Mouse (Mus musculus) gastrocnemius, postnatal 36 days (tissue): Measurements from ENCODE around the gene Gm49395. TPM values are rescaled to one million over a fixed set of nuclear protein-coding genes. Genes with fewer than 3 reads are reported as not detected.
A peak's percentile ranks its signal among the peaks of the same experiment; 100 is the strongest.

Experiments
- DNase-seq, 2 experiments: peaks; one replicate each; pipeline ENCODE4 v3.0.0; 2022
- intact Hi-C: fragments of 180-260 bp; cut with DNase I; formaldehyde crosslinking; loops from one replicate; pipeline ENCODE4 v1.15.1; 2025
- long read RNA-seq, 2 experiments: library from polyadenylated mRNA; stranded (forward); transcript quantifications; one replicate each; pipeline ENCODE4 v2.0.0; 2021
- total RNA-seq, 2 experiments: library from RNA; stranded (reverse); gene quantifications; 2 replicates each; pipeline ENCODE4 v1.2.3; 2021

Gene Gm49395
- total RNA-seq: 1 to 10 TPM; 1.0 to 3.8 TPM
- long read RNA-seq, experiment 1, partial matches to known transcripts: 0 of 2 reads
- long read RNA-seq, experiment 1, other reads (novel, unspliced or antisense): 1 of 2 reads
- long read RNA-seq, experiment 2, partial matches to known transcripts: 0 of 4 reads
- long read RNA-seq, experiment 2, other reads (novel, unspliced or antisense): 3 of 4 reads

GRCm38 (mm10) chr13:115101355-115102191 lies at the start of gene Gm49395, which contains the start of gene Itga1:
Gm49395 (minus strand) TSS chr13:115101921.
Itga1 (minus strand) TSS chr13:115101964.
- intact Hi-C loops: no loop called here

DNA sequence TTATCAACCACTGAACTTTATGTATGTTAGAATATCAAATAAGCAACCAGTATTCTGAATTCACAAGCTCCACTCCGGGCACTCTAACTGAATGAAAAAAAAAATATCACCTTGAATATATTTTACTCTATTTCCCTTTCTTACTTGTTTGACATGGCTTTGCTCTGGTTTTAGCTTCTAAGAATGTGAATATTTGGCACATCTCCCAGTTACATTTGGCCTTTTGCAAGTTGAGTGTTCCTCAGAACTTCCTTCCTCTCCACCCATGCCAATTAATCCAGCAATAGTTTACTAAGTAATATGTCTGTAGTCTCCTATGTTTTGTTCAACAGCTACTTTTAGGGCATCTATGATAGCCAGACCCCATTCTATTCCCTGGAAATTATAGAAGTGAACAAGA lies 48.9 kb upstream of the Gm49395 start:
- intact Hi-C loops: no loop called here
- no peak for DNase-seq

More at GRCm38 (mm10) chr13:115101355-115102191, at the start of gene Gm49395, which contains the start of gene Itga1:
- peak; percentile 69 to 79 for DNase-seq

DNA sequence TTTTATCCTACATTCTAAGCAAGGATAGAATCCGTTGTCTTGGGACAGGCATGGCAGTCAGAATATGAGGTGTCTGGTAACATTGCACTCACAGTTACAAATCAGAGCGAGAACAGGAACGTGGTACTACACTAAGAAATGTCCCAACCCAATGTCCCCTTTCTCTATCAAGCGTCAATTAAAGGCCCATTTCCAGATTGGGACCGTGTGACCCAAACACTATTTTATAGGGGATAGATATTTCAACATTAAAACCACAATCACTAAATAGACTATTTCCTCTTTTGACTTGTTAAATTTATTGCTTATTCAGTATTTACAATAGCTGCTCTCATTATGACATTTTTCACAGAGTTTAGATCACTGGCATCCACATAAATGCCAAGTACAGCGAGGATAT lies 48.1 kb upstream of the Gm49395 start:
- DNase-seq: no peak
- intact Hi-C loops: no loop called here

DNA sequence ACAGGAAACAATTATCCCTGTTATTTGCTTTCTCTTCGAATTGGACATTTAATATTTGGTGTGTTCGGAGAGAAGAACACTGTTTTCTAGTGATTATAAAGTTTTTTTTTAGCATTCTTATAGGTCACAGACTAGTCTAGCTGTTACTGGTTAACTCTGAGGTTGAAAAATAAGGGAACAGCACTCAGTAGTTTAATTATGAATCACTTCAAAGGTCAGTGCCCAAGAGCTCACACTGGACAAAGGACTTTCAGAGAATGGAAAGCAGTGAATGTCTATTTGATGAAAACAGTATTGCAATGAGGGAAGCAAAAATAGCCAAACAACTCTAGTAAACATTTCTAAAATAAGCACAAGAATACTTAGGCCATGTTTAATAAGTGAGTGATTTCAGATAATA lies 41.9 kb upstream of the Gm49395 start:
- DNase-seq: no peak
- intact Hi-C loops: no loop called here

DNA sequence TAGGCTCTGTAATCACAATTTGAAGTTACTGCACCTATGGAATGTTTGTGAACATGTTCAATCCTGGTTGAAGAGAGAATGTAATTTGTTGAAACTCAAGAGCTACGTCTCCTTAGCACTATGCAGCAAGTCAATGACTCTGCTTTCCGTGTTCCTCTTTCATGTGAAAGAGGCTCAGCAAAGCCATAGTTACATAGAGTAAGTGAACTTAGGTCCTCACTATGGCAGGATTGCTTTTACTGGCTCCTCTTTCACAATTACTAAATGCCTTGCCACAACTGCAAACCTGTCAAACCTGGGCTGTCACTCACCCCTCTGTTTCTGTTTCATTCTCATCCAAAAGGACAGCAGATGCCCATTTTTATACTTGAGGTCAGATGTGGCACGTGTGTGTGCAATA lies 40.3 kb upstream of the Gm49395 start:
- intact Hi-C loops: no loop called here
- DNase-seq: no peak

GRCm38 (mm10) chr13:115138513-115138912 lies 36.8 kb upstream of the Gm49395 start:
- no peak for DNase-seq
- intact Hi-C loops: no loop called here

GRCm38 (mm10) chr13:115136761-115137160 lies 35.0 kb upstream of the Gm49395 start:
- DNase-seq: no peak
- intact Hi-C loops: no loop called here

DNA sequence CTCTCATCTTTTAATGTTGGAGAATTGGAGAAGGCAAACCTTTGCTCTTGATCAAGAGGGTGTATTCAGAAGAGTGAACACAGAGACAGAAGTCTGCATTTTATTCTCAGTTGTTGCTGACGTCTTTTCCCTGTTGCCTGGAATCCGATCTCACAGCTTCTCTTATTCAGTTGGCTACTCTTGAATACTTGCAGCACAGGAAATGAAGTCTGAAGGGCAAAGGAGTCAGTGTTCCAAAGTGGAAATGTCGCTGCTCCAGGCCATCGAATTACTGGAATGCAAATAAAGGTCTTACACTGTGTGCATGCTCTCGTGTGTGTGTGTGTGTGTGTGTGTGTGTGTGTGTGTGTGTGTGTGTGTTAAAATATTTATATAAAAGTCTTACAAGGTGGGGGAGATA lies 30.7 kb upstream of the Gm49395 start:
- no peak for DNase-seq
- intact Hi-C loops: no loop called here

DNA sequence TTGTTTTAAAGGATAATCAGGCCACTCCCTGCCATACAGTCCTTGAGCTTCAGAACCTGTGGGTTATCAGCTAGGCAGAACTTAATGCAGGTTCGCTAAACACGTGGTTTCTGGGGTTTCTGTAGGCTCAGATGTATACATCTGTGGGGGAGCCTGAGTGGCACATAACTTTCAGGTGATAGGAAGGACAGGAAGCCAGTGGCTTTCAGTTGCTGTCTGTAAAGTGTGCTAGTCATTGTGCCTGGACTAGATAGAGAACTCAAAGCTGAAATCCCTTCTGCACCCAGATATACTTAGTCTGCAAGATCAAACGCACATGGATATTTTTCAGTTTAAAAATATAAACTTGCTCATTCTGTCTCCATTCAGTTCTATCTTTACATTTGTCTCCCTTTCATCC lies 29.7 kb upstream of the Gm49395 start:
- intact Hi-C loops: no loop called here
- no peak for DNase-seq

- no peak for DNase-seq
- intact Hi-C loops: no loop called here
Observed at GRCm38 (mm10) chr13:115130035-115130434, 28.3 kb upstream of the Gm49395 start.

GRCm38 (mm10) chr13:115127826-115128225 lies 26.1 kb upstream of the Gm49395 start:
- intact Hi-C loops: no loop called here
- no peak for DNase-seq

GRCm38 (mm10) chr13:115126534-115126933 lies 24.8 kb upstream of the Gm49395 start:
- DNase-seq: no peak
- intact Hi-C loops: no loop called here

GRCm38 (mm10) chr13:115125130-115125529 lies 23.4 kb upstream of the Gm49395 start:
- DNase-seq: no peak

GRCm38 (mm10) chr13:115124521-115124920 lies 22.8 kb upstream of the Gm49395 start:
- DNase-seq: no peak
- intact Hi-C loops: no loop called here

More at GRCm38 (mm10) chr13:115125130-115125529, 23.4 kb upstream of the Gm49395 start:
- intact Hi-C loops: no loop called here

DNA sequence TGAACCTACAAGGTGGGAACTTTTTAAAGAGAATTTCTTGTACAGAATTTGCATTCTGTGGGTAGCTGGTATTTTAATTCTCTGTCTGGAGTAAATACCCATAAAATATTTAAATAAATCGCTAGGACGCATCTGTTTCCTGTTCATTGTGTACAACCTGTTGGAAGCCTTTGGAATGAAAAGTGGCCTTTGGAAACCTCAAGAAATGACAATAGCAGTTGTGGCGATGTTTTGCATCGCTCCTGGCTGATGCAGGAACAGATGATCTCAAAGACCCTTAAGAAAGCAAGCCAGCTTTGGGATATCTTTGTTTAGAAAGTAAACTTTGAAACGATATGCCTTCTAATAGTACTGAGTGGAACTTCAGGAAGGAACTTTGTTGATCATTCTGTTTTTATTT lies 17.0 kb upstream of the Gm49395 start:
- intact Hi-C loops: no loop called here

DNA sequence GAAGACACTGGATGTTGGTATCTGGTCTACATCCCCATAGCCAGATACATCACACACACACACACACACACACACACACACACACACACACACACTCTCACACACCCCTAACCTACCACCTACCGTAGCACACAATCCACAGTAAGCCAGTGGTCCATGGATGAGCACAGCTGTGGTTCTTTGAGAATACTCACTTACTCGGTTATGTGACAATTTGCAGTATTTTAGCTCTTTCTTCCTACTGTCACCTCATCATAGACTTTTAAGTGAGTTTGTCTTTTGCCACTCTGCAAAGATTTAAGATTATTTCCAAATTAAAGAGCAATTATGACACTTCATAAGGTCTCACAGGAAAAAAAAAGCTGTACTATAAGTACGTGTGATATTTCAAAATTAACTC lies 16.5 kb upstream of the Gm49395 start:
- intact Hi-C loops: no loop called here

More for the DNA sequence above, 17.0 kb upstream of the Gm49395 start:
- no peak for DNase-seq

DNA sequence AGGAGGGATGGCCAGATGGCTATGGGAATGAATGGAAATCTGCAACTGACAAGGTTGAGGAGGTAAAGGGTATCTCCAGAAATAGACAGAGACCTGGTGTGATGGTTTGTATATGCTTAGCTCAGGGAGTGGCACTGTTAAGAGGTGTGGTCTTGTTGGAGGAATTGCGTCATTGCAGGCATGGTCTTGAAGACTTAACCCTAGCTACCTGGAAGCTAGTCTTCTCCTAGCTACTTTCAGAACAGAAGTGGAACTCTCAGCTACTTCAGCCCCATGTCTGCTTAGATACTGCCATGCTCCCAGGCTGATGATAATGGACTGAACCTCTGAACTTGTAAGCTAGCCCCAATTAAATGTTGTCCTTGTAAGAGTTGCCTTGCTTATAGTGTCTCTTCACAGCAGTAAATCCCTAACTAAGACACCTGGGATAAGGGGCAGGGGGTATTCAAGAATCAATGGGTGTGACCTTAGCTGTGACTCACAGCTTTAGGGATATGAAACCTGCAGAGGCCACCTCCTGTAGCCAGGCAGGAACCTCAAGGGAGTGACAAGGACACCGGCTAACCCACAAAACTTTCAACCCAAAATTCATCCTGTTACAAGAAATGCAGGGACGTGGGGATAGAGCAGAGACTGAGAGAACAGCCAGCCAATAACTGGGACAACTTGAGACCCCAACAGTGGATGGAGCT lies 15.4 kb upstream of the Gm49395 start:
- intact Hi-C loops: no loop called here
- DNase-seq: no peak

More for the DNA sequence above, 16.5 kb upstream of the Gm49395 start:
- DNase-seq: no peak

- no peak for DNase-seq
- intact Hi-C loops: no loop called here
Observed at GRCm38 (mm10) chr13:115109628-115110027, 7.9 kb upstream of the Gm49395 start.

GRCm38 (mm10) chr13:115107436-115107835 lies 5.7 kb upstream of the Gm49395 start:
- intact Hi-C loops: no loop called here
- no peak for DNase-seq

DNA sequence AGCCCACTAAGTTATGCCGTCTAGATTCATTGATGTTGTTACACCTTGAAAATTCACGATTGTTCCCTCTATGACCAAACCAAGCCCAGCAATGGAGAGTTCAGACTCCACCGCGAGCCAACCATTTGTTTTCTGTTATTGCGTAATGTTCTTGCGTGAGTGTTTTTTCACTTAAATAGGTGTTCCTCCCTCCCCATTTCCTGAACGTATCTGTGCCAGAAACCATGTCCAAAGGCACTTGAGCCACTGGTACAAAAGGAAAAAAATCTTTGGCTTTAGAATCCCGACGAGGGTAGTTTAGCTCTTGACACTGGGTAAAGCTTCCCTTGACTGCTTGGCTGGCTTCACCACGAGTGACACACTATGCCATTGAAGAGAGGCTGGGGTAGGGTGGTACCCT lies 4.5 kb upstream of the Gm49395 start:
- intact Hi-C loops: no loop called here
- DNase-seq: no peak

GRCm38 (mm10) chr13:115102754-115103153 lies 1.0 kb upstream of the Gm49395 start:
- intact Hi-C loops: no loop called here
- DNase-seq: no peak
